Mouse (Mus musculus): ENCODE data around the gene Fuca2. TPM values are rescaled to one million over a fixed set of nuclear protein-coding genes. Genes with fewer than 3 reads are reported as not detected.
A peak's percentile ranks its signal among the peaks of the same experiment; 100 is the strongest.

The Fuca2 gene
- polyA plus RNA-seq, 1 experiment: 20.1 TPM

DNA sequence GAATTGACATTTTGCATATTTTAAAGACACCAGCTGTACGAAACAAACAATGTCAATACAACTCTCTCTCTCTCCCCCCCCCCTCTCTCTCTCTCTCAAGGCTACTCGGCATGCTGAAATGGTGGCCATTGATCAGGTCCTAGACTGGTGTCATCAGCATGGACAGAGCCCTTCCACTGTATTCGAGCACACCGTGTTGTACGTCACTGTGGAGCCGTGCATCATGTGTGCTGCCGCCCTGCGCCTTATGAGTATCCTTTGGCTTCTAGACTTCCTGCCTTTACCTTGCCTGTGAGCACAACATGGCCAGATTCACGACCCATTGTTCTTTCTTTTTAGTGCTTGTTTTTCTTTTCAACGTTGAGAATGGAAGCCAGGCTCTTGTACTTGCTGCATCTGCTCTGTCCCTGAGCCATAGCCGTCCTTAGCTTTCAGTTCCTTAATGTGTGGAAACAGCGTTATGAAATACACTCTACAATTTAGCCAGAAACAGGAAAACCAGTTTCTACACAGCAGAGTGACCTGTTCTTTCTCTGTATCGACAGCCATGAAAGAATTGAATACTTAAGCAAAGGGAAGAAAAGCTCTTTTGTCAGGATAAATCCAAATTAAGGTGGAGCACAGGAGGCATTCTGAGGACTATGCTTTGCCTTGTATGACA is 60.8 kb downstream of the Fuca2 start:
- H3K27ac ChIP-seq (replicated peaks; ENCODE audit: low read depth, low read length): no peak overlapping the region
- no peaks in the 10 kb centered on the region for H3K4me1 ChIP-seq (ENCODE audit: control insufficient read depth, insufficient read depth, insufficient read length, low read length)
- H3K4me3 ChIP-seq (ENCODE audit: insufficient read depth, low read depth, low read length): no peak overlapping the region

DNA sequence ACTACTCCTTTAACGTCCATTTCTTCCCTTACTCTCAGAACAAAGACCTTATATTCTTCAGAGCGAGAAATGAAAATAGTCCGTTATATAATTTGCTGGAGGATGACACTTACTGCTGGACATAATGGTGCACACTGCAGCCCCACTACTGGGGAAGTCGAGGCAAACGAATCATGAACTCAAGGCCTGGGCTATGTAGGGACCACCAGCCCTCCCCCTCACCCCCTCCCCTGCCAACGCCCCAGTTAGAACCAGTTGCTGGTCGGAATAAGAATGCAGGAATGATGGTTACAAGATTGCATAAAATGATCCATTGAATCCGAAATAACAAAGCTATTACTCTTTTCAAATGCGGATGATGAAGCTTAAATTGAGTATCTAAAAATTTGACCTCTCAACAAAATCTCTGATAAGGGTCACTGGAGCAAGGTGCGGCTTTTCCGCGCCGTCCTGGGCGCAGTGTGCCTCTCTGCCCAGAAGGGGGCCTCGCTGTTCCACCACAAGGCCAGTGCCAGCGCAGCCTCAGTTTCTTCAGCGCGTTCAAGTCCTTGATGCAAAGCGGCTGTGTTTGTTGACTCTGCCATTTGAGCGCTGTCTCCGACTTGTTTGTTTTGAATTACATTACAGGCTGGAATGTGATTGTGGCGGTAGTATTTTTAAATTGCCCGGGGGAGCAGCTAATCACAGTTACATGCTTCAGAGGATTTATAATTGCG is 65.2 kb downstream of the Fuca2 start:
- Histone ChIP-seq H3K27ac (replicated peaks; ENCODE audit: low read depth, low read length) (no peak overlapping the region), H3K4me3 (ENCODE audit: insufficient read depth, low read depth, low read length) (peak overlapping the region; percentile 41), H3K4me1 (ENCODE audit: control insufficient read depth, insufficient read depth, insufficient read length, low read length) (no peaks in the 10 kb centered on the region)

DNA sequence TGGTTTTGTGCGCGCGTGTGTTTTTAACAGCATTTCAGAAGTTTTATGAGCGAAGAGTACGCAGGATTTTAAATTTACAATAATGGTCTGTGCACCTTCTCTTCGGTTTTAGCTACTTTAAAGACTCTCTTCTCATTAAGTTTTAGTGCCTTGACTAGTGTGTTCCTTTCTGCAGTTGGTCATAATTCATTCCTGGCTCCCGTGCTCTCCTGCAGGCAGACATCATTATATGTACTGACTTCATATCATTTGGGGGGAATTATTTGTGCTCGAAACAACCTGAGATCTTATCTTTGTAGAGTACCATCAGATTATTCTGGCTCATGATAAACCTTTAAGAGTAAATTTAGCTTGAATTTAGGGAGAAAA is 65.7 kb downstream of the Fuca2 start:
- H3K4me1 ChIP-seq (ENCODE audit: control insufficient read depth, insufficient read depth, insufficient read length, low read length): no peaks in the 10 kb centered on the region
- no peak overlapping the region for H3K27ac ChIP-seq (replicated peaks; ENCODE audit: low read depth, low read length)
- H3K4me3 ChIP-seq (ENCODE audit: insufficient read depth, low read depth, low read length): peak overlapping the region; percentile 41

DNA sequence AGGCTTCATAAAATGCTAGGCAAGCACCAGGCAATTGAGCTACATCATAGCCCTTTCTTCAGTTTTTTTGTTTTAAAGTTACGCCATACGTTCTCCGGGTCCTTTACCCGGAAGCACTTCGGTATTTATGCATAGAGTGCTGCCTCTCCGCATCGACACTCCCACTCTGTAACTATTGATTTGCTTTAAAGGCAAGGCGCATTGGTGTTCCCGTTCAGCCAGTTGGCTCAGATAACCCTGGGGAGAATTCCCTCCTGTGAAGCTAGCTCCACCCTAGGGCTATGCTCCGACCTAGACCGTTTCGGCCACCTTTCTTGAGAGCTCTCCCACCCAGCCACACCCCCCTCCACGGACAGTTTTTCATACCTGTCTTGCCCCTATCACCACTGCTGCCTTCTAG is 67.1 kb downstream of the Fuca2 start:
- Histone ChIP-seq H3K4me1 (ENCODE audit: control insufficient read depth, insufficient read depth, insufficient read length, low read length) (no peaks in the 10 kb centered on the region), H3K27ac (replicated peaks; ENCODE audit: low read depth, low read length) (no peak overlapping the region), H3K4me3 (ENCODE audit: insufficient read depth, low read depth, low read length) (no peak overlapping the region)

Other genes starting within 250 kb of the Fuca2 start
- 11.8 and 15.3 TPM in 2 replicates for gene Phactr2, start 25.1 kb upstream of the Fuca2 start, polyA plus RNA-seq (2012; ENCODE audit: insufficient read depth, insufficient read length, missing spikeins)
- 2.8 and 3.3 TPM in 2 replicates for gene Adat2, start 53.4 kb downstream of the Fuca2 start, polyA plus RNA-seq (2012; ENCODE audit: insufficient read depth, insufficient read length, missing spikeins)
- 51.4 and 80.3 TPM in 2 replicates for gene Pex3, start 53.6 kb downstream of the Fuca2 start, polyA plus RNA-seq (2012; ENCODE audit: insufficient read depth, insufficient read length, missing spikeins)